Mouse (Mus musculus) heart, adult 2 months (tissue): Measurements from ENCODE around the gene Rassf10. TPM values are rescaled to one million over a fixed set of nuclear protein-coding genes. Genes with fewer than 3 reads are reported as not detected.

Experiments used
- DNase-seq, 2 experiments: peaks; one replicate each; pipeline ENCODE4 v3.0.0; 2021
- H3K27ac ChIP-seq: fragments of 200-600 bp; 2 replicates; pipeline ENCODE4 v1.8.1; 2022
- H3K27me3 ChIP-seq: fragments of 200-500 bp; 2 replicates; pipeline ENCODE4 v1.6.1; 2012; ENCODE audit warnings: mild to moderate bottlenecking, low read length, inconsistent platforms, mixed read lengths; ENCODE audit not compliant: control insufficient read depth, insufficient read depth
- H3K36me3 ChIP-seq: fragments of 200-500 bp; 2 replicates; pipeline ENCODE4 v1.6.1; 2012; ENCODE audit warnings: low read length, inconsistent platforms; ENCODE audit not compliant: control insufficient read depth, insufficient read depth
- H3K4me1 ChIP-seq: fragments of 200-500 bp; 2 replicates; pipeline ENCODE4 v1.6.1; 2011; ENCODE audit warnings: low read length; ENCODE audit not compliant: control insufficient read depth, insufficient read depth
- H3K4me3 ChIP-seq: fragments of 200-600 bp; 2 replicates; pipeline ENCODE4 v1.8.1; 2022
- H3K79me2 ChIP-seq: fragments of 200-500 bp; replicated peaks from 2 replicates; pipeline ENCODE4 v1.6.1; 2012; ENCODE audit warnings: mild to moderate bottlenecking, inconsistent platforms, low read length, moderate library complexity, mixed read lengths; ENCODE audit not compliant: control insufficient read depth, insufficient read depth
- H3K9ac ChIP-seq: fragments of 200-500 bp; 2 replicates; pipeline ENCODE4 v1.6.1; 2012; ENCODE audit warnings: low read depth, mild to moderate bottlenecking, control low read depth, inconsistent platforms, low read length, mixed read lengths
- CTCF ChIP-seq: fragments of 200-600 bp; IDR thresholded peaks from 2 replicates; pipeline ENCODE4 v1.8.1; 2022; ENCODE audit warnings: antibody characterized with exemption, mild to moderate bottlenecking, moderate library complexity
- EP300 ChIP-seq: fragments of 200-500 bp; IDR thresholded peaks from 2 replicates; pipeline ENCODE4 v1.6.1; 2011; ENCODE audit warnings: low read depth, low read length, control low read depth; ENCODE audit not compliant: insufficient read depth
- POLR2A ChIP-seq: fragments of 200-500 bp; IDR thresholded peaks from 2 replicates; pipeline ENCODE4 v1.6.1; 2011; ENCODE audit warnings: mild to moderate bottlenecking, low read depth, low read length, control low read depth; ENCODE audit not compliant: insufficient read depth
- WGBS: fragments of 180-500 bp; shearing (Covaris S2); methylation state at CpG from one replicate; pipeline ENCODE4 v1.1.7; 2018; 5-methylcytosine and 5-hydroxymethylcytosine counted together
- intact Hi-C: fragments of 180-260 bp; cut with DNase I; formaldehyde crosslinking; loops from one replicate; pipeline ENCODE4 v1.15.1; 2025
- polyA plus RNA-seq: library from polyadenylated mRNA; depleted of rRNA; stranded (reverse); fragments of >200 nt; gene quantifications from 2 replicates; pipeline ENCODE4 v1.2.3, GENCODE M21; 2012
- total RNA-seq, 2 experiments: library from RNA; stranded (reverse); gene quantifications; 2 replicates each; pipeline ENCODE4 v1.2.3; 2021

The Rassf10 gene
- total and polyA plus RNA-seq, 3 experiments, result 0.74 to 1.3 (median 0.96) TPM

DNA sequence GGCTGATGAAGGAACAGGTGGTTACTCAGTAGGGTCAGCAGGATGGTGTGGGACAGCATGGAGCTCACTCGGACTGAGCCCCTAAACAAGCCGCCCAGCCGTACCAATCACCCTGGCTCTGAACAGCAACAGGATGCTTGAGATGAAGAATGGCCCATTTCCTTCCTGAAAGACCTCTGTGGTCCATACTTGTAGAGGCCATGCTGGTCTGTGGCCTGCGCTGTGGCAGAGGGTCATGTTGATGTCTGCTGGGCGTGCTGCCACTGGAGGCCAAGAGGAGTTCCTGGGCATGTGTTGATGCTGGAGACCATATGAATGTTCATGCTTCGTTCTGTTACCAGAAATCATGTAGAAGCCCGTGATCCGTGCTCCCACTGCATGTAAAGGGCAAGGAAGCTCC is 16.7 kb upstream of the Rassf10 start:
- H3K9ac ChIP-seq, result no peak overlapping the region
- no peaks in the 10 kb centered on the region for H3K4me1 ChIP-seq
- H3K79me2 ChIP-seq, result no peaks in the 10 kb centered on the region
- H3K4me3 ChIP-seq, result no peak overlapping the region
- TF ChIP-seq POLR2A (no peak), CTCF (no peak), EP300 (no peak)
- no peaks in the 10 kb centered on the region for H3K27me3 ChIP-seq
- intact Hi-C loops, result no loop called here
- WGBS, result 87% methylated on average over 8 of the region's 8 CpGs
- H3K27ac ChIP-seq, result no peak overlapping the region
- no peaks in the 10 kb centered on the region for H3K36me3 ChIP-seq
- no peak for DNase-seq

GRCm38 (mm10) chr7:112938959-112939358 is 14.8 kb upstream of the Rassf10 start:
- intact Hi-C loops, result no loop called here
- 60% methylated on average over 5 of the region's 5 CpGs for WGBS
- no peaks in the 10 kb centered on the region for H3K27me3 ChIP-seq

DNA sequence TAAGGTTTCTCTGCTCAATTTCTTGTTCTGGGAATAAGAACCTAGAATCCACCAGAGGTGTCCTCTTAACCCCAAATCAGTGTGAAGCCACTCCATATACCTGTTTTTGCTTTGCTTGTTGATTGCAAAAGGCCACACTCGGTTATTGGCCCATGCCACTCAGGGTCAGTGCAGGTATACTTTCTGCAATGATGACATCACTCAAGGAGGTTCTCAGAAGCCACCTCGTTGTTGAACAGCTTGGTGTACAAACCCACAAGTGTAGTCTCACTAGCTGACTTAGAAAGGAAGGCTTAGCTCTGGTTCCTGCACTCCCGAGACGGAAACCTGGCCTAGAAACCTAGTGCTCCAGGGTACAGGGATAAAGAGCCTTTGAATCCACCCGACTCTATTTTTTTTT is 11.2 kb upstream of the Rassf10 start:
- TF ChIP-seq EP300 (no peak), POLR2A (no peak), CTCF (no peak)
- Histone ChIP-seq H3K79me2 (no peaks in the 10 kb centered on the region), H3K9ac (no peak overlapping the region), H3K36me3 (no peaks in the 10 kb centered on the region), H3K4me1 (no peaks in the 10 kb centered on the region), H3K4me3 (no peak overlapping the region), H3K27ac (no peak overlapping the region), H3K27me3 (no peaks in the 10 kb centered on the region)
- DNase-seq, result no peak
- intact Hi-C loops, result no loop called here
- WGBS, result 75% methylated on average over 5 of the region's 5 CpGs

More at GRCm38 (mm10) chr7:112938959-112939358, 14.8 kb upstream of the Rassf10 start:
- no peak for DNase-seq
- no peaks in the 10 kb centered on the region for H3K4me1 ChIP-seq
- no peaks in the 10 kb centered on the region for H3K36me3 ChIP-seq
- no peak overlapping the region for H3K27ac ChIP-seq
- no peak overlapping the region for H3K4me3 ChIP-seq
- H3K9ac ChIP-seq, result no peak overlapping the region
- H3K79me2 ChIP-seq, result no peaks in the 10 kb centered on the region
- no peak for TF ChIP-seq EP300
- TF ChIP-seq POLR2A, result no peak
- TF ChIP-seq CTCF, result no peak

DNA sequence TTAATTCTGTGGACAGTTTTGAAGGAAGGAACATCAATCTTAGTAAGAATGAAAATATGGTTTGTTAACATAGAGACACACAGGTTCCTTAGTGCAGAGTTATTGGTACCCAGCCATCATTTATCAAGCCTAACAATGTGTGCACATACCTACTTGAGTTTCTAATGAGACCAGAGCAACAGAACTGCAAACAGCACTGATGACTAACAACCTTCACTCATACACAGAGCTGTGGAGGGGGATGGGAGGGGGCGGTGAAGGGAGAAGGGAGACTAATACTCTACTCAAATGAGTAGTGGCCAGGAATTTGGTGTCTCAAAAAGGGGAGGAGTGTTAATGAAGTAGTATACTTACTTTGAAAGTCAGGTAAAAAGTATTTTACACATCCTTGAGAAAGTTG is 10.7 kb upstream of the Rassf10 start:
- no peak for DNase-seq
- Histone ChIP-seq H3K27me3 (no peaks in the 10 kb centered on the region), H3K27ac (no peak overlapping the region), H3K79me2 (no peaks in the 10 kb centered on the region), H3K4me1 (no peaks in the 10 kb centered on the region), H3K9ac (no peak overlapping the region), H3K4me3 (no peak overlapping the region), H3K36me3 (no peaks in the 10 kb centered on the region)
- intact Hi-C loops, result no loop called here
- 78% methylated on average over 1 of the region's 1 CpGs for whole genome bisulfite sequencing
- TF ChIP-seq EP300 (no peak), CTCF (no peak), POLR2A (no peak)

- H3K79me2 ChIP-seq, result no peaks in the 10 kb centered on the region
- H3K9ac ChIP-seq, result no peak overlapping the region
- intact Hi-C loops, result no loop called here
- H3K36me3 ChIP-seq, result no peaks in the 10 kb centered on the region
- TF ChIP-seq POLR2A (no peak), EP300 (no peak), CTCF (no peak)
- WGBS, result 49% methylated on average over 6 of the region's 6 CpGs
- no peaks in the 10 kb centered on the region for H3K27me3 ChIP-seq
- DNase-seq, result no peak
- no peak overlapping the region for H3K4me3 ChIP-seq
- H3K4me1 ChIP-seq, result no peaks in the 10 kb centered on the region
- no peak overlapping the region for H3K27ac ChIP-seq
These were observed 7.1 kb upstream of the Rassf10 start for GRCm38 (mm10) chr7:112946706-112947105.

DNA sequence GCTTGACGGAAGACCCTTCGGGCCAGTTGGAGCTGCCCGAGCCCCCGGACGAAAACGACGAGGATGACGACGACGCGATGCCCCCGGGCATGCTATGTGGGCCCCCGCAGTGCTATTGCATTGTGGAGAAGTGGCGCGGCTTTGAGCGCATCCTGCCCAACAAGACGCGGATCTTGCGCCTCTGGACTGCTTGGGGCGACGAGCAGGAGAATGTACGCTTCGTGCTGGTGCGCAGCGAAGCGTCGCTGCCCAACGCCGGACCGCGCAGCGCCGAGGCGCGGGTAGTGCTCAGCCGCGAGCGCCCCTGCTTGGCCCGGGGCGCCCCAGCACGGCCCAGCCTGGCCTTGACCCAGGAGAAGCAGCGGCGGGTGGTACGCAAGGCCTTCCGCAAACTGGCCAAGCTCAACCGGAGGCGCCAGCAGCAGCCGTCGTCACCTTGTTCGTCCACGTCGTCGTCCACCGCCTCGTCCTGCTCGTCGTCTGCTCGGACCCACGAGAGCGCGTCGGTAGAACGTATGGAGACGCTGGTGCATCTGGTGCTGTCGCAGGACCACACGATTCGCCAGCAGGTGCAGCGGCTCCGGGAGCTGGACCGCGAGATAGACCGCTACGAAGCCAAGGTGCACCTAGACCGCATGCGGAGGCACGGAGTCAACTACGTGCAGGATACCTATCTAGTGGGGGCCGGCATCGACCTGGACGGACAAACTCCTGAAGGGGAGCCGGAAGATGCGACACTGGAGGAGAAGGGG is 765 bp downstream of the Rassf10 start:
- intact Hi-C loops, result loop anchor here (5.0 kb wide), 1 partner anchor 103 kb away; no protein-coding TSS in a partner anchor
- Histone ChIP-seq H3K9ac (peak overlapping the region; percentile 76), H3K4me3 (peak overlapping the region; percentile 63), H3K79me2 (no peaks in the 10 kb centered on the region), H3K4me1 (no peaks in the 10 kb centered on the region; the same call in 1 of the 2 replicates), H3K36me3 (no peaks in the 10 kb centered on the region), H3K27ac (peak overlapping the region; percentile 61), H3K27me3 (peaks cover 5% of the 10 kb centered on the region; the same call in 1 of the 2 replicates)
- under 1% methylated on average over 81 of the region's 82 CpGs for WGBS
- DNase-seq, result peak; percentile 36 to 54
- TF ChIP-seq POLR2A (no peak), EP300 (no peak), CTCF (no peak)
